Mouse (Mus musculus) sigmoid colon, adult 10 weeks (tissue): ENCODE results near the gene Epm2aip1. TPM values are rescaled to one million over a fixed set of nuclear protein-coding genes. Genes with fewer than 3 reads are reported as not detected.

Experiments used
- polyA plus RNA-seq: library from polyadenylated mRNA; stranded (reverse); fragments of 350-450 nt; fragmentation: Illumina TruSeq; extraction: RNeasy Lipid Tissue Mini Kit (QIAGEN cat#74804); gene quantifications from one replicate; pipeline ENCODE4 v1.2.3, GENCODE M21; 2014; ENCODE audit warnings: low read depth, low replicate concordance

Epm2aip1 gene
- 90.9 TPM for polyA plus RNA-seq

DNA sequence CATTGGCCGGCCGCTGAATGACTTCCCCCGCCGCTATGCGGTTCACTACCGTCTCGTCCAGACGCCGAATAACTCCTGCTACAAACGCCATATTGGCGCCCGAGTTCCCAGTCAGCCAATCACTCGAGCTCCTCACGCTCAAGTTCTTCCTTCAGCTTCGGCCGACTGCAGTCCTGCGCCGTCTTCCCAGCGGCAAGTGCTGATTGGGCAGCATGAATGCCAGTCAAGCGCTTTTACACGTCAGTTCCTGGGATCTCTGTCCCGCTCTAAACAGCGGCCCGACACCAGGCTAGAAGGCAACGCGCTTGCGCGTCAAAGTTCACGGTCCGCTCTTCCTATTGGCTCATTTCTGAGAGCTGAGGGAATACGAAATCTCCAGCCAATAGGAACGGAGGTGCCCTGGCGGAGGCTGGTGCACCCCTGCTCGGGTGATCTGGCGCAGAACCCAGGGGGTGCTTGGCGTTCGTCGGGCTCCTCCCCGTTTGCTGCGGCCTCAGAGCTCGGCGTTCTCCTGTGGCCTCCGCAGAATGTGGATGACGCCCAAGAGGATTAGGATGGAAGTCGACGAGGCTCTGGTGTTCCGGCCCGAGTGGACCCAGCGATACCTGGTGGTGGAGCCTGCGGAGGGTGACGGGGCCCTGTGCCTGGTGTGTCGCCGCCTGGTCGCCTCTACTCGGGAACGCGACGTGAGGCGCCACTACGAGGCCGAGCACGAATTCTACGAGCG is at the start of gene Epm2aip1, which contains the start of gene Mlh1:
Gene Epm2aip1, plus strand, starts transcription at position 496 of the 727 bp plus-strand sequence.
Gene Mlh1, minus strand, starts transcription at position 358 of the 727 bp plus-strand sequence.

DNA sequence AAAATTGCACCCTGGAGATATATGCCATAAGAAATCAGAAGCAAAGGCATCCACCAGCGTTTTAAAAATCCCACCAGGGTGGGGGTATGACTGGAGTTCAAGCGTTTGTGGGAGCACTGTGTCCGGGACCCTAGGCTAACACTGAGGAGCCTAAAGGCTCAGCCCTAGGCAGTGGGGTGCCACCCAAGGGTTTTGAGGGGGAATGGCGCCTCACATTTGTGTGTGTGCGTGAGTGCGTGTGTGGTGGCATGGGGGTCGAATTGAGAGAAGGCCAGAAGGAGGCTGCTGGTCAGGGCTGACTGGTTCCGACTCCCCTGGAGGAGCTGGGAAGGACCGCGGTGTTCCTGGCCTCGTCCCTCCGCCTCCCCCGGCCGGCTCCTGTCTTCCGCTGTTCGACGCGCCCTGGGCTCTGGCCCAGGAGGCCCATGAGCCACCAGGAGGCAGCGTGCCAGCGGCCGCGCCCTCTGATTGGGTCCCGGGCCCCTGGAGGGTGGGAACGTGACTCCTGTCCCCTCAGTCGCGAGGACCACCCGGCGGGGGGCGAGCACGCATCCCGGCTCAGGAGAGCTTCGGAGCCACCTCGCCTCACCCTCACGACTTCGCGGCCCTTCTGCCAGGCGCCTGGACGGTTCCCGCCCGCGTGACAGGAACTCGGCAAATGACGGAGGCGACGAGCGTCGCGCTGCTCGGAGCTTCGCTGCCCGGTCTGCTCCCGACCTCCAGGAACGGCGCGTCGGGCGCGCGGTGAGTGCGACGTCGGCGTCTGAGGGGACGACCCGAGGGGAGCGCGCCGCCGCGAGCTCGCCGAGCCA is 39.5 kb downstream of the Epm2aip1 start, which contains the start of gene Trank1:
Gene Trank1, plus strand, starts transcription at position 709 of the 812 bp plus-strand sequence.

Other genes starting within 250 kb of the Epm2aip1 start
- 0.98 TPM for gene Ccrl2, start 214.4 kb upstream of the Epm2aip1 start, polyA plus RNA-seq
- 169 TPM for gene Lrrfip2, start 154.3 kb upstream of the Epm2aip1 start, polyA plus RNA-seq
- gene Mlh1, start 138 bp upstream of the Epm2aip1 start, polyA plus RNA-seq, result 41.7 TPM
- gene Trank1, start 39.8 kb downstream of the Epm2aip1 start, polyA plus RNA-seq, result 0.06 TPM
- gene Dclk3, start 167.2 kb downstream of the Epm2aip1 start, polyA plus RNA-seq, result 0.95 TPM